Mouse (Mus musculus): ENCODE measurements around the gene Ythdf2.
A peak's percentile ranks its signal among the peaks of the same experiment; 100 is the strongest.

Gene Ythdf2

GRCm38 (mm10) chr4:132210325-132210724 is 1.8 kb downstream of the Ythdf2 start:
- DNase-seq (ENCODE audit: low read depth, low spot score), result no peak

- no peak for DNase-seq (ENCODE audit: low read depth, low spot score)
These were observed 2.8 kb downstream of the Ythdf2 start for GRCm38 (mm10) chr4:132209299-132209698.

GRCm38 (mm10) chr4:132207280-132207679 is 4.8 kb downstream of the Ythdf2 start:
- no peak for DNase-seq (ENCODE audit: low read depth, low spot score)

GRCm38 (mm10) chr4:132198771-132199170 is 13.3 kb downstream of the Ythdf2 start:
- DNase-seq (ENCODE audit: low read depth, low spot score), result no peak

GRCm38 (mm10) chr4:132198285-132198712 is 13.8 kb downstream of the Ythdf2 start:
- DNase-seq (ENCODE audit: low read depth, low spot score), result no peak

GRCm38 (mm10) chr4:132194975-132195374 is 17.1 kb downstream of the Ythdf2 start:
- no peak for DNase-seq (ENCODE audit: low read depth, low spot score)

- DNase-seq (ENCODE audit: low read depth, low spot score), result no peak
These were observed 17.7 kb downstream of the Ythdf2 start for GRCm38 (mm10) chr4:132194373-132194772.

GRCm38 (mm10) chr4:132187826-132188401 is 24.2 kb downstream of the Ythdf2 start:
- DNase-seq (ENCODE audit: low read depth, low spot score), result no peak

- no peak for DNase-seq (ENCODE audit: low read depth, low spot score)
These were observed 28.9 kb downstream of the Ythdf2 start for GRCm38 (mm10) chr4:132183162-132183561.

GRCm38 (mm10) chr4:132181721-132182658 is 30.1 kb downstream of the Ythdf2 start:
- no peak for DNase-seq (ENCODE audit: low read depth, low spot score)

- no peak for DNase-seq (ENCODE audit: low read depth, low spot score)
These were observed 31.4 kb downstream of the Ythdf2 start for GRCm38 (mm10) chr4:132180710-132181109.

- no peak for DNase-seq (ENCODE audit: low read depth, low spot score)
These were observed 33.5 kb downstream of the Ythdf2 start for GRCm38 (mm10) chr4:132178630-132179059.

GRCm38 (mm10) chr4:132176474-132176873 is 35.6 kb downstream of the Ythdf2 start:
- DNase-seq (ENCODE audit: low read depth, low spot score), result no peak

- peak; percentile 86 for DNase-seq (ENCODE audit: low read depth, low spot score)
These were observed 41.2 kb downstream of the Ythdf2 start for GRCm38 (mm10) chr4:132170891-132171290.

- peak; percentile 70 for DNase-seq (ENCODE audit: low read depth, low spot score)
These were observed 42.3 kb downstream of the Ythdf2 start for GRCm38 (mm10) chr4:132169761-132170160.

GRCm38 (mm10) chr4:132169271-132169670 is 42.8 kb downstream of the Ythdf2 start:
- DNase-seq (ENCODE audit: low read depth, low spot score), result no peak

GRCm38 (mm10) chr4:132167436-132167835 is 44.7 kb downstream of the Ythdf2 start:
- no peak for DNase-seq (ENCODE audit: low read depth, low spot score)

GRCm38 (mm10) chr4:132166350-132167290 is 45.5 kb downstream of the Ythdf2 start:
- no peak for DNase-seq (ENCODE audit: low read depth, low spot score)

- no peak for DNase-seq (ENCODE audit: low read depth, low spot score)
These were observed 46.4 kb downstream of the Ythdf2 start for GRCm38 (mm10) chr4:132165691-132166090.

- no peak for DNase-seq (ENCODE audit: low read depth, low spot score)
These were observed 55.0 kb downstream of the Ythdf2 start for GRCm38 (mm10) chr4:132156941-132157622.

All from telencephalon, adult 2 months (tissue).